Mouse (Mus musculus): Measurements from ENCODE around the gene Fbxw11. TPM values are rescaled to one million over a fixed set of nuclear protein-coding genes. Genes with fewer than 3 reads are reported as not detected.
"Not testable (repeated sequence)": the region's sequence is repeated elsewhere in the genome, so short reads cannot be mapped to it uniquely, and the experiment has no call there.

Gene Fbxw11
- polyA plus RNA-seq, 1 experiment from 2014 or later, result 36.0 TPM

DNA sequence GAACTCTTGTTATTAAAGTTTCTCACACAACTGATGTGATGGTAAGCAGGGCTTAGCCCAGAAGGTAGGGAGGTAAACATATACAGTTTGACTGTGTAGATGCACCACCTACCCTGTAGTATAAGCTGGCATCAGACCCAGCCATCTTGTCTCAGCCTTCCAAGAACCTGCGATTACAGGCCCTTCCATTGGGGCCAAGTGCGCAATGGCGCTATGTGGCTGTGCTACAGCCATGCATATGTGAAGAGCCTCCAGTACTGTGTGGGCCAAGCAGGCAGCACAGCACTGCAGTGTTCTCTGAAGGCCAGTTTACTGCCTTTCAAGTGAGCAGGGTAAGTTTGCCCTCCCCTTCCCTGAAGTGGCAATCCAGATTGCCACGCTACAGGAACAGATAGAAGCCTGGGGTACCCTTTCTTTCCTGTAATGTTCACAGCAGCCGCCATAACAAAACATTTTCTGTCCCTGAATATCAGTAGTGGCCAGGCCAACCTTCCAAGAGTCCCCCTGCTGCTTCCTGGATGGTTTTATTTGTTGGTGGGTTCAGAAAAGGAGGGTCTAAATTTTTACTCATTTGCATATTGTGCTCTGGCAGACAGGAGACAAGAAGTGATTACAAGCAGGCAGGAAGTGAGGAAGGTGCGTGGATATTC is 61.8 kb downstream of the Fbxw11 start:
- Histone ChIP-seq H3K9me3 (replicated peaks) (no peaks in the 10 kb centered on the region), H3K27ac (no peak overlapping the region), H3K36me3 (no peaks in the 10 kb centered on the region), H3K9ac (no peak overlapping the region), H3K4me2 (no peak overlapping the region), H3K4me1 (peaks cover 42% of the 10 kb centered on the region), H3K4me3 (no peak overlapping the region), H3K27me3 (replicated peaks) (no peaks in the 10 kb centered on the region)
- WGBS (ENCODE audit: insufficient replicate concordance), result 75% methylated on average over 6 of the region's 6 CpGs
- ATAC-seq, result no peak

GRCm38 (mm10) chr11:32706406-32706993 is 64.0 kb downstream of the Fbxw11 start:
- Histone ChIP-seq H3K27ac (no peak overlapping the region), H3K4me2 (no peak overlapping the region), H3K9me3 (replicated peaks) (no peaks in the 10 kb centered on the region), H3K36me3 (no peaks in the 10 kb centered on the region), H3K4me1 (peaks cover 29% of the 10 kb centered on the region), H3K9ac (no peak overlapping the region), H3K27me3 (replicated peaks) (no peaks in the 10 kb centered on the region), H3K4me3 (no peak overlapping the region)
- no peak for ATAC-seq
- WGBS (ENCODE audit: insufficient replicate concordance), result 71% methylated on average over 4 of the region's 4 CpGs

DNA sequence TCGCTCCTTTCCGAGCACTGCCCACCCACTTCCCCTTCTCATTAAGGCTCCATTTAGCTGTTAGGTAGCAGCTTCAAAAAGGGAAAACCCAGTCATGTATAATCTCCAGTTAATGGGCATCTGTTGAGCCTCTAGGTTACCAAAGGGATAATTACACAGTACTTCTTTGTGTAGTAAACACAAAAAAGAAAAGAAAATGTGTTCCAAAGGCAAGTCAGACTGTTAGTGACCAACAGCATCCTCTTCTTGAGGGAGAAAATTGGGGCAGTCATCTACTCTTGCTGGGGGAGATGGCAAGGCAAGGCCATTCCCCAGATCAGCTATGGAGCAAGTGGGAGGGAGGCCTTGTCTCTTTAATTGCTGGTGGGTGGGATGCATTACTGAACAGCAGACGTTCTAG is 65.0 kb downstream of the Fbxw11 start:
- peaks cover 21% of the 10 kb centered on the region for H3K4me1 ChIP-seq
- no peaks in the 10 kb centered on the region for H3K9me3 ChIP-seq (replicated peaks)
- 56% methylated on average over 3 of the region's 3 CpGs for WGBS (ENCODE audit: insufficient replicate concordance)
- H3K27me3 ChIP-seq (replicated peaks), result no peaks in the 10 kb centered on the region
- no peak overlapping the region for H3K4me2 ChIP-seq
- no peak overlapping the region for H3K27ac ChIP-seq
- peaks cover 9% of the 10 kb centered on the region for H3K36me3 ChIP-seq
- ATAC-seq, result no peak
- H3K9ac ChIP-seq, result no peak overlapping the region
- no peak overlapping the region for H3K4me3 ChIP-seq

- Histone ChIP-seq H3K4me3 (no peak overlapping the region), H3K4me1 (peaks cover 14% of the 10 kb centered on the region), H3K27ac (no peak overlapping the region), H3K27me3 (replicated peaks) (no peaks in the 10 kb centered on the region), H3K9ac (no peak overlapping the region), H3K9me3 (replicated peaks) (no peaks in the 10 kb centered on the region), H3K4me2 (no peak overlapping the region), H3K36me3 (peaks cover 23% of the 10 kb centered on the region)
- no peak for ATAC-seq
- WGBS (ENCODE audit: insufficient replicate concordance), result 77% methylated on average over 14 of the region's 14 CpGs
Observed at GRCm38 (mm10) chr11:32708739-32709501, 66.4 kb downstream of the Fbxw11 start.

- WGBS (ENCODE audit: insufficient replicate concordance), result 16% methylated on average over 1 of the region's 1 CpGs
Observed at GRCm38 (mm10) chr11:32709563-32709962, 67.0 kb downstream of the Fbxw11 start.

DNA sequence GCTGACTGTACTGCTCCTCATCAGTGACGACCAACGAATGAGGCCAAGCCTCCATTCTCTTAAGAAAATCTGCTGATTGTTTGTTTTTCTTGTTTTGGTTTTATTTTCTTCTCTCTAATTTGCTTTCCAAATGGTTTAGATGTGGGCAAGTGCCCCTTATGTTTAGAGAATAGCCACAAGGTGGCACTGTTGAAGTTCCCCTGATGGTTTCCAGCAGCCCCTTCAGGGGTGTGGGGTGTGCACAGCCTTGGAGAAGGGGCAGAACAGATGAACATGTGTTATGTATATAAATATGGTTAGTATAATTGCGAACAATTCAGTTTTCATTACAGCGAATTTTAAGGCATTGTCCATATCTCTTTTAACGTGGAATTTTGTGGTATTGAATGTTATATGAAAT is 71.7 kb downstream of the Fbxw11 start:
- Histone ChIP-seq H3K36me3 (peaks cover 26% of the 10 kb centered on the region), H3K4me1 (no peaks in the 10 kb centered on the region), H3K9me3 (replicated peaks) (no peaks in the 10 kb centered on the region), H3K27me3 (replicated peaks) (no peaks in the 10 kb centered on the region), H3K9ac (no peak overlapping the region), H3K27ac (no peak overlapping the region), H3K4me3 (no peak overlapping the region), H3K4me2 (no peak overlapping the region)
- 66% methylated on average over 5 of the region's 5 CpGs for WGBS (ENCODE audit: insufficient replicate concordance)
- no peak for ATAC-seq

More at GRCm38 (mm10) chr11:32709563-32709962, 67.0 kb downstream of the Fbxw11 start:
- Histone ChIP-seq H3K9me3 (replicated peaks) (no peaks in the 10 kb centered on the region), H3K9ac (no peak overlapping the region), H3K4me1 (peaks cover 9% of the 10 kb centered on the region), H3K27me3 (replicated peaks) (no peaks in the 10 kb centered on the region), H3K27ac (no peak overlapping the region), H3K4me2 (no peak overlapping the region), H3K4me3 (no peak overlapping the region), H3K36me3 (peaks cover 26% of the 10 kb centered on the region)
- ATAC-seq, result no peak

DNA sequence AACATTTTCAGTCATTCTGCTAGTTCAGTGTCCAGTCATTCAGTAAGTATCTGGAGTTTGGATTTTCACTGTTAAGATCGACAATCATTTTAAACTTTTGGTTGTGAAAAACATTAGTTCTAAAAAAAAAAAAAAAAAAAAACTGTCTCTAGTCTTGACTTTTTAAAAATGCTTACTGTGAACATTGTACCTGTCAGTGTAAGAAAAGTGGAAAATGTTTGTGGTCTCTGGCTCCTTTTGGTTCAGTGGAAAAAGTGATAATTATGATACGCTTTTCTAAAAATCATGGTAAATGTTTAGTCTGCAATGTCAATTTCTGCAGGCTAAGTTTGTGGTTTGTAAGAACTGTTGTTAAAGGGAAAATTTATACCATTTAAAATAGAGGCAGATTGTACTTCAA is 72.4 kb downstream of the Fbxw11 start:
- H3K4me1 ChIP-seq, result no peaks in the 10 kb centered on the region
- no peaks in the 10 kb centered on the region for H3K9me3 ChIP-seq (replicated peaks)
- H3K27ac ChIP-seq, result no peak overlapping the region
- H3K4me3 ChIP-seq, result no peak overlapping the region
- H3K36me3 ChIP-seq, result peaks cover 26% of the 10 kb centered on the region
- no peak overlapping the region for H3K9ac ChIP-seq
- no peaks in the 10 kb centered on the region for H3K27me3 ChIP-seq (replicated peaks)
- 89% methylated on average over 2 of the region's 2 CpGs for WGBS (ENCODE audit: insufficient replicate concordance)
- no peak for ATAC-seq
- no peak overlapping the region for H3K4me2 ChIP-seq

DNA sequence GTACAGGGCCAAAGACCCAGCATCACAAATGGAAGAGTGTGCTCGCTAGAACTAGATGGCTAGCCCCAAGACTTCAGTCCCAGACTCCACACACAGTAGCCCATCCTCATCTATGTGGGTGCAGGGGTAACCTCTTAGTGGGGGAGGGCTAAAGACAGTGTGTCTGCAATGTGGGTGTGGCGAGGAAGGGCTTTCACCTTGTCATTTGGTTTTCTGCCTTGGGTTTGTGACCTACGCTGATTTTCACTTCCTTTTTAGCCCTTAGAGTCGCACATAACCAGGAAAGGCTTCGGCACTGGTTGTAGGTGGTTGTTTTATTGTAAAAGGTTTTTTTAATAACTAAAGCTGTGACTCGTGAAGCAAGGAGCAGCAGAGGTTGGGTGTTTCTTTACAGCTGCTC is 73.0 kb downstream of the Fbxw11 start:
- no peaks in the 10 kb centered on the region for H3K4me1 ChIP-seq
- H3K4me2 ChIP-seq, result no peak overlapping the region
- H3K9ac ChIP-seq, result no peak overlapping the region
- WGBS (ENCODE audit: insufficient replicate concordance), result 74% methylated on average over 6 of the region's 6 CpGs
- H3K36me3 ChIP-seq, result peaks cover 26% of the 10 kb centered on the region
- H3K27me3 ChIP-seq (replicated peaks), result no peaks in the 10 kb centered on the region
- ATAC-seq, result no peak
- H3K27ac ChIP-seq, result no peak overlapping the region
- H3K4me3 ChIP-seq, result no peak overlapping the region
- H3K9me3 ChIP-seq (replicated peaks), result no peaks in the 10 kb centered on the region

- no peak for ATAC-seq
- 73% methylated on average over 5 of the region's 5 CpGs for WGBS (ENCODE audit: insufficient replicate concordance)
- H3K4me1 ChIP-seq, result no peaks in the 10 kb centered on the region
- no peaks in the 10 kb centered on the region for H3K27me3 ChIP-seq (replicated peaks)
- no peaks in the 10 kb centered on the region for H3K9me3 ChIP-seq (replicated peaks)
- H3K4me3 ChIP-seq, result no peak overlapping the region
- H3K9ac ChIP-seq, result no peak overlapping the region
- no peak overlapping the region for H3K4me2 ChIP-seq
- H3K27ac ChIP-seq, result no peak overlapping the region
- H3K36me3 ChIP-seq, result peaks cover 26% of the 10 kb centered on the region
Observed at GRCm38 (mm10) chr11:32715970-32716369, 73.4 kb downstream of the Fbxw11 start.

DNA sequence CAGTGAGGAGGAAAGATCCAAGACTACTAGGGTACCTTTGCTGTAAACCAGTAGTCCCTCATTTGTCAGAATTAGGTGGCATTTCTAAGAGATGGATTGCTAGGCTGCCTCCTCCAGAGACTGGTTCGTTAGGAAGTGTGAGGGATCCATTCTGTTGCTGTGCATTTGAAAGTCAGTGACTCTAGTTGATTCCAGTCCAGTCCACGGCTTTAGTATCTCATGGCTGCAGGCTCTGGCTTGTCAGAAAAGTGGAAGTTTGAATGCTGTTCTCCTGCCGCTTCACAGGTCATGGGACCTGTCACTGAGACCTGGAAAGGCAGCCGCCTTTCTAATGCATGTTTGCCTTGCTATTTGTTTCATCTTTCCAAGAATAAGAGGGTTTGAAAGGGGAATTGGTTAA is 74.4 kb downstream of the Fbxw11 start:
- Histone ChIP-seq H3K4me2 (no peak overlapping the region), H3K36me3 (peaks cover 23% of the 10 kb centered on the region), H3K4me3 (no peak overlapping the region), H3K9ac (no peak overlapping the region), H3K27ac (no peak overlapping the region), H3K27me3 (replicated peaks) (no peaks in the 10 kb centered on the region), H3K4me1 (no peaks in the 10 kb centered on the region), H3K9me3 (replicated peaks) (no peaks in the 10 kb centered on the region)
- no peak for ATAC-seq
- 60% methylated on average over 4 of the region's 4 CpGs for WGBS (ENCODE audit: insufficient replicate concordance)

GRCm38 (mm10) chr11:32717711-32718110 is 75.2 kb downstream of the Fbxw11 start:
- H3K4me1 ChIP-seq; ATAC-seq; H3K4me3 ChIP-seq; H3K27me3 ChIP-seq (replicated peaks); H3K27ac ChIP-seq; H3K9me3 ChIP-seq (replicated peaks); H3K9ac ChIP-seq; H3K4me2 ChIP-seq: not testable (repeated sequence)
- 88% methylated on average over 9 of the region's 9 CpGs for WGBS (ENCODE audit: insufficient replicate concordance)
- H3K36me3 ChIP-seq, result peaks cover 18% of the 10 kb centered on the region

- Histone ChIP-seq H3K9ac (no peak overlapping the region), H3K4me1 (no peaks in the 10 kb centered on the region), H3K4me2 (no peak overlapping the region), H3K9me3 (replicated peaks) (no peaks in the 10 kb centered on the region), H3K27ac (no peak overlapping the region), H3K36me3 (peaks cover 16% of the 10 kb centered on the region), H3K4me3 (no peak overlapping the region), H3K27me3 (replicated peaks) (no peaks in the 10 kb centered on the region)
- WGBS (ENCODE audit: insufficient replicate concordance), result 58% methylated on average over 2 of the region's 2 CpGs
- ATAC-seq, result no peak
Observed at GRCm38 (mm10) chr11:32718371-32718770, 75.8 kb downstream of the Fbxw11 start.
